Mouse (Mus musculus): Measurements from ENCODE around the gene Gtf3c5. TPM values are rescaled to one million over a fixed set of nuclear protein-coding genes. Genes with fewer than 3 reads are reported as not detected.

Gene Gtf3c5
- polyA plus RNA-seq, 1 experiment from 2014 or later: 28.6 TPM

DNA sequence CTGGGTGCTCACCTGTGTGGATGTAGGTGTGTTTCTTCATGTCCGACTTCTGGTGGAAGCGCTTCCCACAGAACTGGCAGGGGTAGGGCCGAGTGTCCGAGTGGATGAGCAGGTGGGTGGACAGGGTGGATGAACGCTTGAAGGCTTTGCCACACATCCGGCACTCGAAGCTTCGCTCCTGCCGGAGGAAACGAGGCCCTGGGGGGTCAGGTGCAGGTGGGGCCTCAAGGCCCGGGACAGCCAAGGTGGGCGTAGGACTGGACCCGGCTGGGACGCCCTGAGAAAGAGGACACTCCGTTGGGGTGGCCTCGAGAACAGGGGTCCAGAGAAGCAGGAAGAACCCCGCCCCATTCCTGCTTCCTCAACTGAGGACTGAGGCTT is 27.8 kb upstream of the Gtf3c5 start:
- H3K9ac ChIP-seq: no peak overlapping the region

DNA sequence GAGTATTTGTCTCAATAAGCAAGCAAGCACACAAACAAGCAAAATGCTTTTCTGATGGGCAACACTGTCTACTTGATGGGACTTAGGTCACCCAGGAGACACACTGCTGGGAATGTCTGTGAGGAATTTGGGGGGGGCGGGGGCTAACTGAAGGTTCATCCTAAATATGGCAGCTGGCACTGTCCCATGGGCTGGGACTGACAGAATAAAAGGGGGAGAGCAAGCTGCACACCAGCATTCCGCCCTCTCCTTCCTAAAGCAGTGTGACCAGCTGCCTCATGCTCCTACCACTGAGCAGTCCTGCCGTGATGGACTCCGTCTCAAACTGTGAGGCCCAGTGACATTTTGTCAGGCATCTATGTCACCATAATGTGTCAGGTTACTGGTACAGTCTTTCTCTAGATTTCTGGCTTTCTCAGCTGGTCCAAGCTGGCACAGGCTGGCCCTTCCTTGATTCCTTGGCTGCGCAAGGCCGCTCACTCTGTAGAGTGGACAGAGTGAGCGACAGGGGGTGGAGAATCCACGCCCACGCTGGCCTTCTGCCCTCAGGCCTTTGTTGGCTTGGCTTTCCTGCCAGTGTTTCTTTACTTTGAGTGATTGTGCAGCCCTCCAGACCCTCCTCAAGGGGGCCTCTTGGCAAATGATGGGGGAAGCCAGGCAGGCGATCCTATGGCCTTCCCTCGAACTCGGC is 27.3 kb upstream of the Gtf3c5 start:
- DNase-seq (ENCODE audit: low spot score) (no peak), ATAC-seq (ENCODE audit: low FRiP score) (no peak)
- Histone ChIP-seq H3K4me1 (replicated peaks; ENCODE audit: control insufficient read depth, insufficient read depth, low read length) (no peaks in the 10 kb centered on the region), H3K4me2 (replicated peaks) (no peak overlapping the region), H3K9ac (no peak overlapping the region), H3K4me3 (replicated peaks; ENCODE audit: low read length) (no peak overlapping the region), H3K27me3 (ENCODE audit: control insufficient read depth, insufficient read depth, low read length) (no peaks in the 10 kb centered on the region), H3K36me3 (replicated peaks; ENCODE audit: control insufficient read depth, insufficient read depth) (no peaks in the 10 kb centered on the region), H3K9me3 (ENCODE audit: control insufficient read depth, low read length) (no peaks in the 10 kb centered on the region), H3K27ac (no peak overlapping the region)
- WGBS: 54% methylated on average over 12 of the region's 12 CpGs

More for the DNA sequence above, 27.8 kb upstream of the Gtf3c5 start:
- no peak for DNase-seq (ENCODE audit: low spot score)
- Histone ChIP-seq H3K4me2 (replicated peaks) (no peak overlapping the region), H3K4me3 (replicated peaks; ENCODE audit: low read length) (no peak overlapping the region), H3K9me3 (ENCODE audit: control insufficient read depth, low read length) (no peaks in the 10 kb centered on the region), H3K36me3 (replicated peaks; ENCODE audit: control insufficient read depth, insufficient read depth) (no peaks in the 10 kb centered on the region), H3K27ac (no peak overlapping the region), H3K4me1 (replicated peaks; ENCODE audit: control insufficient read depth, insufficient read depth, low read length) (no peaks in the 10 kb centered on the region), H3K27me3 (ENCODE audit: control insufficient read depth, insufficient read depth, low read length) (no peaks in the 10 kb centered on the region)
- ATAC-seq (ENCODE audit: low FRiP score): no peak
- 81% methylated on average over 17 of the region's 17 CpGs for whole genome bisulfite sequencing

- DNase-seq (ENCODE audit: low spot score): no peak
- Histone ChIP-seq H3K9me3 (ENCODE audit: control insufficient read depth, low read length) (no peaks in the 10 kb centered on the region), H3K4me1 (replicated peaks; ENCODE audit: control insufficient read depth, insufficient read depth, low read length) (no peaks in the 10 kb centered on the region), H3K27me3 (ENCODE audit: control insufficient read depth, insufficient read depth, low read length) (no peaks in the 10 kb centered on the region), H3K27ac (no peak overlapping the region), H3K9ac (no peak overlapping the region), H3K4me3 (replicated peaks; ENCODE audit: low read length) (no peak overlapping the region), H3K4me2 (replicated peaks) (no peak overlapping the region), H3K36me3 (replicated peaks; ENCODE audit: control insufficient read depth, insufficient read depth) (no peaks in the 10 kb centered on the region)
- 91% methylated on average over 10 of the region's 10 CpGs for WGBS
- ATAC-seq (ENCODE audit: low FRiP score): no peak
Measured at GRCm38 (mm10) chr2:28609851-28610250, 26.3 kb upstream of the Gtf3c5 start.

DNA sequence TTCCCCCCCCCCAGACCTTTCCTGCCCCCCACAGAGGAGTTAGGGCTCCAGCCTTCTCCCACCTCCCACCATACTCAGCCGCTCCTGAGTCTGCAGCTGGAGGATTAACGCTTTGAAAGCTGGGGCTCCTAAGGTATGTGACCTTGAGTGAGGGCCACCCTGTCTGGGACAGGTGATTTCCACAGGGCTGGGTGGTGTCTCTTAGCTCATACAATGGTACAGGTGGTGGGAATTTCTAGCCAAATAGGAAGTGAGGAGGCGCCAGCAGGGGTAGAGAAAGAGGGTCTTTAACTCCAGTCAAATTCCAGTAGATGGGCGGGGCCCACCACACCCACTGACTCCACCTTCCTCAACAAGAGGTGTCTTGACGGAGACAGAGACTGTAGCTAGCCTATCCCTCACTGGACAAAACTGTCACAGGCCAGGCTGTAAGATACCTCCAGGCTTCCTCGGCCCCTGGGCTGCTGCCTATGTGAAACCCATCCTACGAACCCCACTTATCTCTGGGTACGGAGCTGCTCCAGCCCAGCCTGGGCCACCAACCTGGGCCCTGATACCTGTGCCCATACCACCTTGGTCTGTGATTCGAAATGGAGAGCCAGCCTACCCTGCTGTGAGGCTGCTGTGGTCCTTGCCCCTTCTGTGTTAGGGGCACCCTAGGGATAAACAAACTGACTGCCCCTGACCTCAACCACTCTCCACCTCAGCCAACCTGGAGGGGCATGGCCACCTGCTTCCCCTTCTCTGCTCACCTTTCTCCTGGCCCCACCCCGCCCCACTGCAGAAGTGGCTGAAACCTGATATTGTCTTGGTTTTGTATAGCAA is 24.0 kb upstream of the Gtf3c5 start:
- Histone ChIP-seq H3K9ac (no peak overlapping the region), H3K27ac (no peak overlapping the region)
- no peak for ATAC-seq (ENCODE audit: low FRiP score)

DNA sequence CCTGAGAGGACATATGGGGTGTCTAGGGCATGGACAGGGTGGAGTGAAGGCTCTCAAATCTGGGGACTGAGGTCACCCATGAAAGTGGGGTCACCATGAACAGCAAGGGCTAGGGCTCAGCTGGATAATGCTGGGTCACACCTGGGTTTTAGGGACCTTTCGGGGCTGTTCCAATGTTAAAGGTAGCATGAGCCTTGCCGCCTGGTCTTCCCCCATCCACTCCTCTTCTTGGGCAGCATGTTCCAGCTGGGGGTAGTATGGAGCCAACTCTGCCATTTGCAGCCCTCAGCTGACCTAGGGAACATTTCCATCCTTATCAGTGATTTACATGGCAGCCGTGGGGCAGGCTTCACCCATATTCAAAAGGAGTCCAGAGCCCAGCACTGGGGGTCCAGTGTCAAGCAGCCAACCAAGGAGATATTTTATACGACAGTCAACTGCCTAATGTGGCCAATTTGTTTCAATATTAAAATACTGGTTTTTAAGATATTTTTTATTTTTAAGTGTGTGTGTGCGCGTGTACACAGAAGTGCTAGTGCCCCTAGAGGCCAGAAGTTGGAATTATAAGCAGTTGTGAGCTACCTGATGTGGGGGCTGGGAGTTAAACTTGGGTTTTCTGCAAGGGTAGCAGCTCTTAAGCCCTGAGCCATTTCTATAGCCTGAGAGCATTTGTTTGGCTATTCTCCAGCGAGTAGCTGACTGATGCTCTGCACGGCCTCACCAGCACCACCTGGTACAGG is 23.2 kb upstream of the Gtf3c5 start:
- no peak for ATAC-seq (ENCODE audit: low FRiP score)
- DNase-seq (ENCODE audit: low spot score): no peak
- 63% methylated on average over 8 of the region's 8 CpGs for WGBS

More for the DNA sequence above, 24.0 kb upstream of the Gtf3c5 start:
- 58% methylated on average over 10 of the region's 10 CpGs for WGBS
- Histone ChIP-seq H3K9me3 (ENCODE audit: control insufficient read depth, low read length) (no peaks in the 10 kb centered on the region), H3K4me1 (replicated peaks; ENCODE audit: control insufficient read depth, insufficient read depth, low read length) (no peaks in the 10 kb centered on the region), H3K4me2 (replicated peaks) (no peak overlapping the region), H3K27me3 (ENCODE audit: control insufficient read depth, insufficient read depth, low read length) (no peaks in the 10 kb centered on the region), H3K36me3 (replicated peaks; ENCODE audit: control insufficient read depth, insufficient read depth) (no peaks in the 10 kb centered on the region), H3K4me3 (replicated peaks; ENCODE audit: low read length) (no peak overlapping the region)
- no peak for DNase-seq (ENCODE audit: low spot score)

GRCm38 (mm10) chr2:28605789-28606541 is 22.4 kb upstream of the Gtf3c5 start:
- 57% methylated on average over 14 of the region's 14 CpGs for WGBS
- H3K27ac ChIP-seq: no peak overlapping the region
- H3K36me3 ChIP-seq (replicated peaks; ENCODE audit: control insufficient read depth, insufficient read depth): no peaks in the 10 kb centered on the region
- no peaks in the 10 kb centered on the region for H3K9me3 ChIP-seq (ENCODE audit: control insufficient read depth, low read length)
- H3K27me3 ChIP-seq (ENCODE audit: control insufficient read depth, insufficient read depth, low read length): no peaks in the 10 kb centered on the region
- H3K9ac ChIP-seq: no peak overlapping the region
- no peak for ATAC-seq (ENCODE audit: low FRiP score)
- no peak overlapping the region for H3K4me3 ChIP-seq (replicated peaks; ENCODE audit: low read length)
- no peaks in the 10 kb centered on the region for H3K4me1 ChIP-seq (replicated peaks; ENCODE audit: control insufficient read depth, insufficient read depth, low read length)
- no peak for DNase-seq (ENCODE audit: low spot score)
- no peak overlapping the region for H3K4me2 ChIP-seq (replicated peaks)

More for the DNA sequence above, 23.2 kb upstream of the Gtf3c5 start:
- no peak overlapping the region for H3K4me3 ChIP-seq (replicated peaks; ENCODE audit: low read length)
- H3K4me2 ChIP-seq (replicated peaks): no peak overlapping the region
- no peaks in the 10 kb centered on the region for H3K36me3 ChIP-seq (replicated peaks; ENCODE audit: control insufficient read depth, insufficient read depth)
- no peak overlapping the region for H3K9ac ChIP-seq
- H3K4me1 ChIP-seq (replicated peaks; ENCODE audit: control insufficient read depth, insufficient read depth, low read length): no peaks in the 10 kb centered on the region
- no peaks in the 10 kb centered on the region for H3K27me3 ChIP-seq (ENCODE audit: control insufficient read depth, insufficient read depth, low read length)
- no peaks in the 10 kb centered on the region for H3K9me3 ChIP-seq (ENCODE audit: control insufficient read depth, low read length)
- no peak overlapping the region for H3K27ac ChIP-seq

DNA sequence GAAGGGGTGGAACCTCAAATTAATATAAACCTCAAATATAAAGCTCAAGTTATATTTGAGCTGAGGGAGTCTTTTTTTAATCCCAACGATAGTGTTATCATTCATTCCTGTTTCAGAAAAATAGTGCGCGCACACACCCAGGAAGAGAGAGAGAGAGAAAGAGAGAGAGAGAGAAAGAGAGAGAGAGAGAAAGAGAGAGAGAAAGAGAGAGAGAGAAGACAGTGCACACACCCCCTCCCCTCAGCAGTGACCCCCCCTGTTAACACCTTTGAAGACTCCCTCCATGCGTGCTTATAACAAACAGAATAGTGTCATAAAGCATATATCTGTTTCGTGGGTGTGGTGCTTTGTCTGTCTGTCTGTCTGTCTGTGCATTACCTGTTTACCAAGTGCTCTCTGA is 20.0 kb upstream of the Gtf3c5 start:
- H3K27ac ChIP-seq: no peak overlapping the region
- H3K36me3 ChIP-seq (replicated peaks; ENCODE audit: control insufficient read depth, insufficient read depth): no peaks in the 10 kb centered on the region
- ATAC-seq (ENCODE audit: low FRiP score) (no peak), DNase-seq (ENCODE audit: low spot score) (no peak)
- WGBS: 95% methylated on average over 5 of the region's 5 CpGs
- no peak overlapping the region for H3K4me3 ChIP-seq (replicated peaks; ENCODE audit: low read length)
- no peak overlapping the region for H3K4me2 ChIP-seq (replicated peaks)
- H3K4me1 ChIP-seq (replicated peaks; ENCODE audit: control insufficient read depth, insufficient read depth, low read length): no peaks in the 10 kb centered on the region
- H3K27me3 ChIP-seq (ENCODE audit: control insufficient read depth, insufficient read depth, low read length): no peaks in the 10 kb centered on the region
- no peak overlapping the region for H3K9ac ChIP-seq
- H3K9me3 ChIP-seq (ENCODE audit: control insufficient read depth, low read length): no peaks in the 10 kb centered on the region

DNA sequence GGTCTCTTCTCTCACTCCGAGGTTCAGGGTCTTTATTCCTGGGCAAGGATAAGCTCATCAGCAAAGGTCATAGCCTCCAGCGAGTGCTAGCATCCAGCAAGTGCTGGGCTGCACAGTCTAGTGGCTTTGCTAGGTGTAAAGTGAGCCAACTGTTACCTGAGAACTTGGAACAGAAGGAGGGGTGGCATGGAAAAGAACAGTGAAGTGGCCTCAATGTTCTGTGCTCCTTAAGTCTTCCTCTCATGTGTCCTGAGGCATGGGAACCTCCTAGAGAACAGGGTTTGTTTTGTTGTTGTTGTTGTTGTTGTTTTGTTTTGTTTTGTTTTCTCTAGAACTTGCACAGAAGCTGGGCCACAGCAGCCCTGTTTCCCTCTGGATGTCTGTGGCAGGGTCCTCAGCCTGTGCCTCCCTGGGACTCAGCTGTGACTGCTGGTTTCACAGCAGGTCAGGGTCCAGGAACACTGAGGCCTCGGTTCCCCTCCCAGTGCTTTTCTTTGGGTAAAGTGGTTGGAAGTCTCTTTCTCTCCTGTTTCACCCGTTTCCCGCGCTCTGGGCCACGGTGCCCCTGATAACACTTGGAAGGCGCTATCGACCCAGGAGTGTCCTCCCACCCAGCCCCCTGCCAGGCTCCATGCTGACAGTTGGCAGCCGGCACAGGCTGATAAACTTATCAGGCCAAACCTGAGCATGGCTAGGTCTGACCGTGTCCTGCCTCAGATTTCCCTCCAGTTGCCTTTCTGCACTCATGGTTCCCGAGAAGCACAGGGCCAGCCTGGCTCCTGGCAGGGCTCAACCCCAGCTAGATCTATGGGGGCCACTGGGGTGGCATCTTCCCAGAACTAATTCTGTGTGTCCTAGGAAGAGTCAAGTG is 18.4 kb upstream of the Gtf3c5 start:
- Histone ChIP-seq H3K9ac (no peak overlapping the region), H3K36me3 (replicated peaks; ENCODE audit: control insufficient read depth, insufficient read depth) (no peaks in the 10 kb centered on the region), H3K9me3 (ENCODE audit: control insufficient read depth, low read length) (no peaks in the 10 kb centered on the region), H3K4me2 (replicated peaks) (no peak overlapping the region), H3K27me3 (ENCODE audit: control insufficient read depth, insufficient read depth, low read length) (no peaks in the 10 kb centered on the region), H3K4me1 (replicated peaks; ENCODE audit: control insufficient read depth, insufficient read depth, low read length) (no peaks in the 10 kb centered on the region), H3K27ac (no peak overlapping the region), H3K4me3 (replicated peaks; ENCODE audit: low read length) (no peak overlapping the region)
- WGBS: 60% methylated on average over 12 of the region's 12 CpGs
- ATAC-seq (ENCODE audit: low FRiP score) (no peak), DNase-seq (ENCODE audit: low spot score) (no peak)
